Mouse (Mus musculus) lung, postnatal 0 days (tissue): ENCODE results near the gene Tulp2. TPM values are rescaled to one million over a fixed set of nuclear protein-coding genes. Genes with fewer than 3 reads are reported as not detected.
A peak's percentile ranks its signal among the peaks of the same experiment; 100 is the strongest.

ENCODE experiments used
- ATAC-seq: fragments of 200-750 bp; cut with Nextera tagmentation; 2 replicates; pipeline ENCODE4 v1.8.0; 2017; ENCODE audit warnings: moderate library complexity
- DNase-seq: peaks from one replicate; pipeline ENCODE4 v3.0.0-alpha.2; 2016; ENCODE audit warnings: low spot score
- H3K27ac ChIP-seq: fragments of 300-500 bp; sonication (generic); 2 replicates; pipeline ENCODE4 v1.5.1; 2014; ENCODE audit warnings: antibody characterized with exemption, mild to moderate bottlenecking, low read length, mixed read lengths
- H3K27me3 ChIP-seq: fragments of 300-500 bp; sonication (generic); replicated peaks from 2 replicates; pipeline ENCODE4 v1.6.1; 2014; ENCODE audit warnings: low read length, mixed read lengths; ENCODE audit not compliant: insufficient read depth
- H3K36me3 ChIP-seq: fragments of 300-500 bp; sonication (generic); 2 replicates; pipeline ENCODE4 v1.6.1; 2014; ENCODE audit warnings: low read length, mixed read lengths; ENCODE audit not compliant: insufficient read depth
- H3K4me1 ChIP-seq: fragments of 300-500 bp; sonication (generic); 2 replicates; pipeline ENCODE4 v1.6.1; 2014; ENCODE audit warnings: antibody characterized with exemption, low read depth, low read length, mixed read lengths; ENCODE audit not compliant: insufficient read depth
- H3K4me2 ChIP-seq: fragments of 300-500 bp; sonication (generic); replicated peaks from 2 replicates; pipeline ENCODE4 v1.6.1; 2014; ENCODE audit warnings: low read depth, mild to moderate bottlenecking, low read length, moderate library complexity, mixed read lengths
- H3K4me3 ChIP-seq: fragments of 300-500 bp; sonication (generic); 2 replicates; pipeline ENCODE4 v1.5.1; 2014; ENCODE audit warnings: low read depth, low read length
- H3K9ac ChIP-seq: fragments of 300-500 bp; sonication (generic); replicated peaks from 2 replicates; pipeline ENCODE4 v1.6.1; 2014; ENCODE audit warnings: low read depth, mild to moderate bottlenecking
- H3K9me3 ChIP-seq: fragments of 300-500 bp; sonication (generic); 2 replicates; pipeline ENCODE4 v1.6.1; 2016; ENCODE audit warnings: low read length, mixed read lengths
- CTCF ChIP-seq: IDR thresholded peaks from 2 replicates; pipeline ENCODE4 v1.5.1; 2016; ENCODE audit warnings: antibody characterized with exemption, mild to moderate bottlenecking
- EP300 ChIP-seq: IDR thresholded peaks from 2 replicates; pipeline ENCODE4 v1.6.1; 2016; ENCODE audit warnings: antibody characterized with exemption, mild to moderate bottlenecking, control low read depth
- WGBS: fragments of 180-500 bp; shearing (Covaris S2); extraction: QIAGEN DNeasy Blood & Tissue Kit; methylation state at CpG from one replicate; pipeline ENCODE4 v1.1.7; 2014; 5-methylcytosine and 5-hydroxymethylcytosine counted together
- polyA plus RNA-seq: library from polyadenylated mRNA; unstranded; fragments of >200 nt; fragmentation: Nextera tagmentation; extraction: Ambion mirVana; gene quantifications from 2 replicates; pipeline ENCODE4 v1.2.1, GENCODE M21; 2015

Gene Tulp2
- polyA plus RNA-seq, 1 experiment from 2014 or later, result 0.25 TPM

GRCm38 (mm10) chr7:45498427-45498826 lies 16.8 kb downstream of the Tulp2 start:
- Histone ChIP-seq H3K9me3 (no peaks in the 10 kb centered on the region), H3K4me1 (no peaks in the 10 kb centered on the region), H3K36me3 (peaks cover 22% of the 10 kb centered on the region), H3K27me3 (no peaks in the 10 kb centered on the region), H3K27ac (no peak overlapping the region), H3K4me2 (no peak overlapping the region), H3K9ac (no peak overlapping the region), H3K4me3 (no peak overlapping the region)
- TF ChIP-seq EP300 (no peak), CTCF (no peak)
- WGBS, result 95% methylated on average over 6 of the region's 6 CpGs
- DNase-seq (no peak), ATAC-seq (no peak)

- Histone ChIP-seq H3K4me1 (peaks cover 8% of the 10 kb centered on the region; the same call in 1 of the 2 replicates), H3K36me3 (no peaks in the 10 kb centered on the region; the same call in 1 of the 2 replicates), H3K27ac (no peak overlapping the region), H3K4me2 (no peak overlapping the region), H3K9ac (no peak overlapping the region), H3K9me3 (no peaks in the 10 kb centered on the region), H3K27me3 (no peaks in the 10 kb centered on the region), H3K4me3 (no peak overlapping the region)
- TF ChIP-seq CTCF (no peak), EP300 (no peak)
- no peak for ATAC-seq
- 79% methylated on average over 6 of the region's 6 CpGs for WGBS
- DNase-seq, result no peak
Observed at GRCm38 (mm10) chr7:45507583-45507982, 25.9 kb downstream of the Tulp2 start.

GRCm38 (mm10) chr7:45508561-45508960 lies 26.9 kb downstream of the Tulp2 start:
- Histone ChIP-seq H3K4me1 (peaks cover 8% of the 10 kb centered on the region; the same call in 1 of the 2 replicates), H3K36me3 (no peaks in the 10 kb centered on the region; the same call in 1 of the 2 replicates), H3K27ac (no peak overlapping the region), H3K27me3 (no peaks in the 10 kb centered on the region), H3K4me2 (no peak overlapping the region; the same call in 1 of the 2 replicates), H3K4me3 (no peak overlapping the region), H3K9ac (no peak overlapping the region), H3K9me3 (no peaks in the 10 kb centered on the region)
- 75% methylated on average over 6 of the region's 6 CpGs for WGBS
- ATAC-seq (no peak), DNase-seq (no peak)
- TF ChIP-seq CTCF, result no peak
- no peak for TF ChIP-seq EP300

- Histone ChIP-seq H3K9me3 (no peaks in the 10 kb centered on the region), H3K4me2 (peak overlapping the region; percentile 74), H3K36me3 (no peaks in the 10 kb centered on the region; the same call in 1 of the 2 replicates), H3K27me3 (no peaks in the 10 kb centered on the region), H3K27ac (peak overlapping the region; percentile 88; the same call in 1 of the 2 replicates), H3K9ac (peak overlapping the region; percentile 72), H3K4me3 (peak overlapping the region; percentile 79), H3K4me1 (peaks cover 8% of the 10 kb centered on the region; the same call in 1 of the 2 replicates)
- TF ChIP-seq CTCF (no peak), EP300 (no peak)
- ATAC-seq (peak; percentile 1; the same call in 1 of the 2 replicates), DNase-seq (no peak)
- 24% methylated on average over 19 of the region's 19 CpGs for WGBS
Observed at GRCm38 (mm10) chr7:45509181-45509882, 27.7 kb downstream of the Tulp2 start.

- peak within 1 kb of the TSS; percentile 88 for H3K27ac ChIP-seq
- ATAC-seq (peak; percentile 95), DNase-seq (peak; percentile 98)
- peak within 1 kb of the TSS; percentile 72 for H3K9ac ChIP-seq
- TF ChIP-seq EP300 (peak; percentile 75), CTCF (no peak)
- peaks cover 8% of the 10 kb centered on the region; the same call in 1 of the 2 replicates for H3K4me1 ChIP-seq
- no peaks in the 10 kb centered on the region for H3K36me3 ChIP-seq
- peak within 1 kb of the TSS; percentile 79 for H3K4me3 ChIP-seq
- H3K27me3 ChIP-seq, result no peaks in the 10 kb centered on the region
- peak within 1 kb of the TSS; percentile 74 for H3K4me2 ChIP-seq
- no peaks in the 10 kb centered on the region for H3K9me3 ChIP-seq
- WGBS, result under 1% methylated on average over 44 of the region's 44 CpGs
Observed at GRCm38 (mm10) chr7:45509912-45510787, 28.5 kb downstream of the Tulp2 start, which contains the start of gene Nucb1. TSS of gene Nucb1 (minus strand) at chr7:45510406.

GRCm38 (mm10) chr7:45514411-45514810 lies 32.7 kb downstream of the Tulp2 start:
- Histone ChIP-seq H3K27ac (no peak overlapping the region), H3K36me3 (no peaks in the 10 kb centered on the region), H3K4me3 (no peak overlapping the region), H3K9ac (no peak overlapping the region), H3K27me3 (no peaks in the 10 kb centered on the region), H3K9me3 (no peaks in the 10 kb centered on the region), H3K4me1 (peaks cover 2% of the 10 kb centered on the region; the same call in 1 of the 2 replicates), H3K4me2 (no peak overlapping the region)
- WGBS, result 79% methylated on average over 7 of the region's 7 CpGs
- ATAC-seq (no peak), DNase-seq (no peak)
- no peak for TF ChIP-seq EP300
- TF ChIP-seq CTCF, result no peak
